Mouse (Mus musculus) subcutaneous adipose tissue, adult 2 months (tissue): Measurements from ENCODE around the gene AI467606. TPM values are rescaled to one million over a fixed set of nuclear protein-coding genes. Genes with fewer than 3 reads are reported as not detected.

ENCODE experiments used
- polyA plus RNA-seq: library from polyadenylated mRNA; depleted of rRNA; stranded (reverse); fragments of >200 nt; gene quantifications from 2 replicates; pipeline ENCODE4 v1.2.3, GENCODE M21; 2012; ENCODE audit warnings: low replicate concordance; rRNA removed

Gene AI467606
- 9.6 and 14.6 TPM in 2 replicates for polyA plus RNA-seq

DNA sequence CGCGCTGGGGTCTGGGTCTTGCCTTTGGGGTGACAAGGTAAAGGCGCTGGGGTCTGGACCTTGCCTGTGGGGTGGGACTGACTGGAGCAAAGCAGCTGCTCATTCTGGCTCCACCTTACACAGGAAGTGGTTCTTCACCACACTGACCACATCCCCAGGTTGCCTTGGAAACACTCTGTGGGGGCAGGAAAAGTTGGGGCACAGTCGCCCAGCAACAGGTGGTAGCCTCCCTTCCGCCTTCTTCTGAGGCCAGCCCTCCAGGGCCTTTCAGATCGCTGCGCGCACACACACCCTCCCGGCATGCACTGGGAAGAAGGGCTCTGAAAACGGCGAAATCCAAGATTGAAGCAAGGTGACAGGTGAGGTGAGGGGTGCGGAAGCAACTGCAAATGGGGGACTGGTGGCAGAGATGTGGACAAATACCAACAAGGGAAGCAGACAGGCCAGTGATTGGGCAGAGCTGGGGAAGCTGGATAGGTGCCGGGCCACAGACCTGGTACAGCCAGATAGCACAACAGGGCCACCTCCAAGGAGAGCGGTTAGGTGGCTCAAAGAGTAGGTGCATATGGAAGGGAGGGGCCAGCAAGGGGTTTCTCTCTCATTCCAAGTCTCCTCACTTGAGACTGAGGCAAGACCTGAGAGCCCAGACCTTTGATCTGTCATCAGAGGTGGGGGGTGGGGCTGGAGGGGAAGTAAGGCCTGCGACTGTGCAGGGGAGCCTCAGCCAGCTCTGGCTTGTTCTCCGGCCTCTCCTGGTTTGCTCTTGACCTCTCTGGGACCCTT lies at the start of gene AI467606:
TSS of gene AI467606 (plus strand) at position 246 of the 783 bp plus-strand sequence.

DNA sequence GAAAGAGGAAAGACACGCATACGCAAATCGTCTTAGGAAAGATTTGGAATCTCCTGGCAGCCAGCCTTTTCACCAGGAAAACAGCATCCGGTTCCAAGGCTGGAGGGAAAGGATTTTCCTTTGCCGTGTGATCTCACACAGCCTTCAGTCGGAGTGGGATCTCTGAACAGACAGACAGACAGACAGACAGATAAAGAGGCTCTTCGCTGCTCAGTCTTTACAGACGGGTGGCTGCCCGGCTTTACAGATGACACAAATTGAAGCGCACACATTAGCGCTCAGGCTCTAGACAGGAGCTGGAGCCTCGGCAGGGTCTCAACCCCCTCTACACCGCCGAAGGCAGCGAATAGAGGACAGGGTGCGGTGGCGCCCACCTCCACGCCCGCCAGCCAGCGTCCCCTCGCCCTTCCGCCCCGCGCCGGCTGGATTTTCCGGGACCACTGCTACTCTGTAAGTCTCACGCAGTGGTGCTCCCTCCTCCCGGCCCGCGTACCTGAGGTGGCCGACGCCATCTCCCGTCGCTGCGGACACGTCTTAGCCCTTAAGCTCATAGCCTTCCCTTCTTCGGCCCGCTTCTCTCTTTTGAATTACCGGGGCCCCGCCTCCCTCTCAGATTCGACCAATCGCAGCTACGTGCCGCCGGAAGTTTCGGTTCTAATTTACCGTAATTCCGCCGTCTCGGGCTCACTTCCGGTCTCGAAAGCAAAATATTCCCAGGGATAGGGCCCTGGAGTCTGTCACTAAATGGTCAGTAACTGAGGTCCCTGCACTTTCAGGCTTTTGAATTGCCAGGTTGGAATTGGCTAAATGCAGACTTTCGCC lies 49.1 kb upstream of the AI467606 start, which contains the start of gene Kif22:
TSS of gene Kif22 (minus strand) at position 621 of the 822 bp plus-strand sequence.

GRCm38 (mm10) chr7:127087278-127088010 lies 3.7 kb upstream of the AI467606 start, which contains the start of gene Zg16:
Gene Zg16 (minus strand): TSS chr7:127087328.

DNA sequence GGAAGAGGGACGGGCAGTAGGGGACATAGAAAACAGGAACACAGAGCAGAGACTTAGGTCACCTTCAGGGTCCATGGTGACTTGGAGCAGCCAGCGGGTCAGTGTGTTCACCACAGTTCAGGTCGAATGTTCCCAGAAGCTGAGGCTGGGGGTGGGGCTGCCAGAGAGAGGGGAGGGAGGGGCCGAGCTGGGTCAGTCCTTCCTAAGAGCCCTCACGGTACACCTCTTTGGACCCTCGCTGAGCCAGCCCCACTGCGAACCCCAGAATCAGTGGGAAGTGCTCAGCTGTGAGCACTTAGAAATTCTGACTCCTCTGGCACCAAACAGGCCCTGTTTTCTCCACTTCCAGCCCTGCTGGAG lies 30.7 kb downstream of the AI467606 start, which contains the start of gene Qprt:
TSS of gene Qprt (minus strand) at position 316 of the 360 bp plus-strand sequence.

GRCm38 (mm10) chr7:127137262-127138017 lies 46.3 kb downstream of the AI467606 start, which contains the start of gene Spn:
Gene Spn (minus strand): TSS chr7:127137823.

Other genes with a start within 250 kb of the AI467606 start
- not detected in 2 replicates for gene Doc2a, start 243.9 kb upstream of the AI467606 start, polyA plus RNA-seq
- gene Hirip3, start 229.4 kb upstream of the AI467606 start, polyA plus RNA-seq: 3.5 and 11.6 TPM in 2 replicates
- 47.8 and 60.5 TPM in 2 replicates for gene Ino80e, start 229.0 kb upstream of the AI467606 start, polyA plus RNA-seq
- gene Taok2, start 206.7 kb upstream of the AI467606 start, polyA plus RNA-seq: 94.6 and 122 TPM in 2 replicates
- gene Tmem219, start 168.4 kb upstream of the AI467606 start, polyA plus RNA-seq: 89.0 and 89.8 TPM in 2 replicates
- 19.6 and 22.4 TPM in 2 replicates for gene Kctd13, start 162.5 kb upstream of the AI467606 start, polyA plus RNA-seq
- 0.23 and 0.63 TPM in 2 replicates for gene Asphd1, start 141.8 kb upstream of the AI467606 start, polyA plus RNA-seq
- 2.4 and 4.4 TPM in 2 replicates for gene Sez6l2, start 140.8 kb upstream of the AI467606 start, polyA plus RNA-seq
- 205 and 302 TPM in 2 replicates for gene Cdipt, start 115.4 kb upstream of the AI467606 start, polyA plus RNA-seq
- 2.7 and 3.1 TPM in 2 replicates for gene Cdiptos, start 115.3 kb upstream of the AI467606 start, polyA plus RNA-seq
- 93.7 and 103 TPM in 2 replicates for gene Mvp, start 76.7 kb upstream of the AI467606 start, polyA plus RNA-seq
- gene Pagr1b, start 74.9 kb upstream of the AI467606 start, polyA plus RNA-seq: 5.3 and 7.1 TPM in 2 replicates
- gene Pagr1a, start 74.0 kb upstream of the AI467606 start, polyA plus RNA-seq: 2.6 and 5.8 TPM in 2 replicates
- gene Gm42742, start 70.3 kb upstream of the AI467606 start, polyA plus RNA-seq: 25.7 and 62.7 TPM in 2 replicates
- gene Prrt2, start 70.1 kb upstream of the AI467606 start, polyA plus RNA-seq: 17.9 and 35.3 TPM in 2 replicates
- gene Maz, start 64.3 kb upstream of the AI467606 start, polyA plus RNA-seq: 90.8 and 204 TPM in 2 replicates
- gene Kif22, start 48.9 kb upstream of the AI467606 start, polyA plus RNA-seq: 2.1 and 9.3 TPM in 2 replicates
- 0.37 and 0.99 TPM in 2 replicates for gene Zg16, start 4.0 kb upstream of the AI467606 start, polyA plus RNA-seq
- 1.3 and 3.4 TPM in 2 replicates for gene Qprt, start 30.9 kb downstream of the AI467606 start, polyA plus RNA-seq
- 2.4 and 3.1 TPM in 2 replicates for gene Spn, start 46.5 kb downstream of the AI467606 start, polyA plus RNA-seq
- 26.3 and 45.0 TPM in 2 replicates for gene Cd2bp2, start 104.7 kb downstream of the AI467606 start, polyA plus RNA-seq
- gene Tbc1d10b, start 117.1 kb downstream of the AI467606 start, polyA plus RNA-seq: 29.5 and 47.5 TPM in 2 replicates
- gene Mylpf, start 117.5 kb downstream of the AI467606 start, polyA plus RNA-seq: 1.3 and 1.5 TPM in 2 replicates
- gene Zfp553, start 141.7 kb downstream of the AI467606 start, polyA plus RNA-seq: 5.3 and 22.2 TPM in 2 replicates
- gene Sept1, start 141.8 kb downstream of the AI467606 start, polyA plus RNA-seq: 18.4 and 23.6 TPM in 2 replicates
- gene Zfp771, start 152.9 kb downstream of the AI467606 start, polyA plus RNA-seq: 43.2 and 112 TPM in 2 replicates
- 47.0 and 71.1 TPM in 2 replicates for gene Dctpp1, start 169.3 kb downstream of the AI467606 start, polyA plus RNA-seq
- gene Sephs2, start 182.7 kb downstream of the AI467606 start, polyA plus RNA-seq: 30.3 and 33.1 TPM in 2 replicates
- gene Itgal, start 204.9 kb downstream of the AI467606 start, polyA plus RNA-seq: 5.0 and 11.6 TPM in 2 replicates